8 mouse cellular contexts compared by ENCODE assay signal in the genomic region with DNA sequence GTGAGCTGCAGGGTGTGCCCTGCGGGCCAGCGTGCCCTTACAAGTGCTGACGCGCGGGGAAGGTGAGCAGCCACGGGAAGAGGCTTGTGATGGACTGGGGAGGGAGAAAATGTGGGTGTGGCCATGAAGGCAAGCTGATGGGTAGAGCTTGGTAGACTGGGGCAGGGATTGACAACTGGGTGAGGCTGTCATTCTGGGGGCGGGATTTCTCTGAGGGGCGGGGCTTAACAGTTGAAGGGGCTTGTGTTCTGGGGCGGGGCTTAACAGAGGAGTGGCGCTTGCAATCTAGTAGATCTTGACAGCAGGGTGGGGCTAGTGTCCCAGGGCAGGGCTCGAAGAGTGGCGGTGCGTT. TPM values are rescaled to one million over a fixed set of nuclear protein-coding genes. Genes with fewer than 3 reads are reported as not detected.
DNase-seq lines count a peak whose midpoint lies in the region; ATAC-seq and TF ChIP-seq lines count a peak whose summit lies in the region.

No protein-coding gene starts in this region.

- no peak overlapping the region for H3K27ac ChIP-seq in liver, embryonic 14.5 days

- H3K4me1 ChIP-seq in liver, embryonic 14.5 days (replicated peaks; ENCODE audit: control insufficient read depth in 2 of 2, insufficient read depth in 2 of 2, low read length in 1 of 2), result peaks cover 7 to 11% of the 10 kb centered on the region in 2 experiments

- H3K4me3 ChIP-seq in liver, embryonic 14.5 days (ENCODE audit: insufficient read depth in 1 of 2, low read depth in 2 of 2, low read length in 2 of 2), result peak overlapping the region; percentile 39 to 42

- intact Hi-C loops in left cerebral cortex, postnatal 14 days (cut with DNase I), result no loop called here

- under 1% methylated on average over 13 of the region's 13 CpGs for WGBS in liver, embryonic 14.5 days (ENCODE audit: insufficient replicate concordance)

- no peaks in the 10 kb centered on the region for H3K9me3 ChIP-seq in liver, embryonic 14.5 days (ENCODE audit: control insufficient read depth, low read length)

- TF ChIP-seq CTCF in liver, embryonic 14.5 days (IDR thresholded peaks at IDR 0.05; ENCODE audit: low read depth), result no peak

- DNase-seq in left cerebral cortex, postnatal 14 days (ENCODE audit: low spot score in 2 of 2), result peak; percentile 64 to 85
- DNase-seq in left cerebral cortex, adult 18-20 months (ENCODE audit: low spot score in 2 of 2), result no peak
- DNase-seq in brain, embryonic 18.5 days (ENCODE audit: low read depth, low spot score), result peak; percentile 62
- peak in 2 of 3 experiments; percentile 62 for DNase-seq in liver, embryonic 14.5 days (ENCODE audit: low read depth in 3 of 3, low spot score in 3 of 3)
- peak; percentile 80 for DNase-seq in retina, embryonic 14.5 days (ENCODE audit: low spot score)
- DNase-seq in adrenal gland, postnatal 25 days, result no peak
- no peak for DNase-seq in frontal cortex, postnatal 25 days (ENCODE audit: low spot score in 2 of 2)

- H3K36me3 ChIP-seq in liver, embryonic 14.5 days (replicated peaks; ENCODE audit: control insufficient read depth, insufficient read depth, low read depth), result no peaks in the 10 kb centered on the region

- H3K27me3 ChIP-seq in liver, embryonic 14.5 days (ENCODE audit: control insufficient read depth, insufficient read depth, low read length), result peaks cover 38% of the 10 kb centered on the region

- ATAC-seq in granulocyte monocyte progenitor cell, adult 5-6 weeks (replicated peaks; ENCODE audit: poor library complexity, severe bottlenecking), result peak; percentile 55
- no peak for ATAC-seq in liver, embryonic 14.5 days (ENCODE audit: insufficient read depth)

- H3K4me2 ChIP-seq in liver, embryonic 14.5 days (ENCODE audit: low read depth), result peak overlapping the region; percentile 71

- H3K9ac ChIP-seq in liver, embryonic 14.5 days (replicated peaks), result no peak overlapping the region

- no peak for TF ChIP-seq EP300 in liver, embryonic 14.5 days (IDR thresholded peaks at IDR 0.05; ENCODE audit: low read depth)

RNA-seq across cellular contexts. Expression of gene Fstl3, which starts 3.6 kb away (rescaled TPM):
- total RNA-seq in left cerebral cortex, postnatal 14 days (2021), result 1 to 10 TPM; 1.7 to 2.2 TPM
- total RNA-seq in left cerebral cortex, adult 18-20 months (2021), result 1 to 10 TPM; 2.7 to 3.2 TPM
- total RNA-seq in granulocyte monocyte progenitor cell, adult 5-6 weeks (2014; fragmentation: Nextera tagmentation), result 4.6 TPM in 1 of 2 replicates, not detected in the other
- 0.62 and 1.4 TPM in 2 replicates for total RNA-seq in granulocyte monocyte progenitor cell, adult 5-6 weeks (2017)
- 0.54 and 0.56 TPM in 2 replicates for polyA plus RNA-seq in liver, embryonic 14.5 days (2012; rRNA removed)
- 0.18 and 0.23 TPM in 2 replicates for polyA plus RNA-seq in liver, embryonic 14.5 days (2014; fragmentation: Nextera tagmentation; extraction: Ambion mirVana)
- total RNA-seq in adrenal gland, postnatal 25 days (2021), result 8.5 and 10.6 TPM in 2 replicates

RNA-seq across cellular contexts. Expression of gene Prss57, which starts 10.1 kb away (rescaled TPM):
- 1 to 10 TPM in 1 of 2 experiments, under 1 TPM in 1; 0.17 to 1.1 TPM for total RNA-seq in left cerebral cortex, postnatal 14 days (2021)
- under 1 TPM; 0.63 to 0.72 TPM for total RNA-seq in left cerebral cortex, adult 18-20 months (2021)
- total RNA-seq in granulocyte monocyte progenitor cell, adult 5-6 weeks (2014; fragmentation: Nextera tagmentation), result 172 and 215 TPM in 2 replicates
- total RNA-seq in granulocyte monocyte progenitor cell, adult 5-6 weeks (2017), result 77.4 and 86.7 TPM in 2 replicates
- 1.6 TPM in 2 replicates for polyA plus RNA-seq in liver, embryonic 14.5 days (2012; rRNA removed)
- 3.2 and 4.9 TPM in 2 replicates for polyA plus RNA-seq in liver, embryonic 14.5 days (2014; fragmentation: Nextera tagmentation; extraction: Ambion mirVana)
- not detected in 2 replicates for total RNA-seq in adrenal gland, postnatal 25 days (2021)

RNA-seq across cellular contexts. Expression of gene Palm, which starts 12.7 kb away (rescaled TPM):
- total RNA-seq in left cerebral cortex, postnatal 14 days (2021), result 100 to 1,000 TPM; 398 to 410 TPM
- 100 to 1,000 TPM; 290 to 308 TPM for total RNA-seq in left cerebral cortex, adult 18-20 months (2021)
- 80.1 and 110 TPM in 2 replicates for total RNA-seq in granulocyte monocyte progenitor cell, adult 5-6 weeks (2014; fragmentation: Nextera tagmentation)
- 35.6 and 48.6 TPM in 2 replicates for total RNA-seq in granulocyte monocyte progenitor cell, adult 5-6 weeks (2017)
- polyA plus RNA-seq in liver, embryonic 14.5 days (2012; rRNA removed), result 3.4 and 3.5 TPM in 2 replicates
- 4.0 and 4.1 TPM in 2 replicates for polyA plus RNA-seq in liver, embryonic 14.5 days (2014; fragmentation: Nextera tagmentation; extraction: Ambion mirVana)
- 57.1 and 99.3 TPM in 2 replicates for total RNA-seq in adrenal gland, postnatal 25 days (2021)

RNA-seq across cellular contexts. Expression of gene Rnf126, which starts 13.9 kb away (rescaled TPM):
- total RNA-seq in left cerebral cortex, postnatal 14 days (2021), result 10 to 100 TPM; 95.4 to 97.1 TPM
- total RNA-seq in left cerebral cortex, adult 18-20 months (2021), result 10 to 100 TPM; 86.7 to 98.4 TPM
- 32.1 and 64.5 TPM in 2 replicates for total RNA-seq in granulocyte monocyte progenitor cell, adult 5-6 weeks (2014; fragmentation: Nextera tagmentation)
- total RNA-seq in granulocyte monocyte progenitor cell, adult 5-6 weeks (2017), result 17.3 and 28.2 TPM in 2 replicates
- polyA plus RNA-seq in liver, embryonic 14.5 days (2012; rRNA removed), result 46.4 and 51.3 TPM in 2 replicates
- 27.7 and 33.7 TPM in 2 replicates for polyA plus RNA-seq in liver, embryonic 14.5 days (2014; fragmentation: Nextera tagmentation; extraction: Ambion mirVana)
- 59.5 and 63.8 TPM in 2 replicates for total RNA-seq in adrenal gland, postnatal 25 days (2021)

RNA-seq across cellular contexts. Expression of gene Fgf22, which starts 25.8 kb away (rescaled TPM):
- total RNA-seq in left cerebral cortex, postnatal 14 days (2021), result 1 to 10 TPM; 1.4 to 2.1 TPM
- 1 to 10 TPM; 4.3 to 5.6 TPM for total RNA-seq in left cerebral cortex, adult 18-20 months (2021)
- not detected in 2 replicates for total RNA-seq in granulocyte monocyte progenitor cell, adult 5-6 weeks (2014; fragmentation: Nextera tagmentation)
- not detected in 2 replicates for total RNA-seq in granulocyte monocyte progenitor cell, adult 5-6 weeks (2017)
- not detected in 2 replicates for polyA plus RNA-seq in liver, embryonic 14.5 days (2012; rRNA removed)
- polyA plus RNA-seq in liver, embryonic 14.5 days (2014; fragmentation: Nextera tagmentation; extraction: Ambion mirVana), result not detected in 2 replicates
- not detected in 2 replicates for total RNA-seq in adrenal gland, postnatal 25 days (2021)

Comparison
In these comparisons a context has a peak if more than half of its experiments do, and no peak if none do; other contexts are left out.
1. DNase-seq: peak in left cerebral cortex, postnatal 14 days (2 of 2), brain, embryonic 18.5 days (single experiment), liver, embryonic 14.5 days (2 of 3) and retina, embryonic 14.5 days (single experiment); none in left cerebral cortex, adult 18-20 months (0 of 2), adrenal gland, postnatal 25 days (single experiment) and frontal cortex, postnatal 25 days (0 of 2).
2. RNA of gene Prss57, which starts 10.1 kb away (total RNA-seq): 77.4 to 215 TPM in granulocyte monocyte progenitor cell, adult 5-6 weeks; 0.17 to 1.1 TPM in left cerebral cortex, postnatal 14 days, 0.63 to 0.72 TPM in left cerebral cortex, adult 18-20 months and not detected in adrenal gland, postnatal 25 days; every median in the first group is over 10 times any median in the second.